Mouse (Mus musculus) c-Kit-positive CD71-negative TER-119-negative erythroid progenitor cells, embryonic 14.5 days (primary cell): ENCODE measurements around the gene Hook2.

Source experiments
- DNase-seq: peaks from one replicate; pipeline ENCODE4 v3.0.0-alpha.2; 2013; ENCODE audit warnings: low read depth

Gene Hook2

GRCm38 (mm10) chr8:85032622-85033311 lies 42.4 kb downstream of the Hook2 start:
- DNase-seq: no peak

DNA sequence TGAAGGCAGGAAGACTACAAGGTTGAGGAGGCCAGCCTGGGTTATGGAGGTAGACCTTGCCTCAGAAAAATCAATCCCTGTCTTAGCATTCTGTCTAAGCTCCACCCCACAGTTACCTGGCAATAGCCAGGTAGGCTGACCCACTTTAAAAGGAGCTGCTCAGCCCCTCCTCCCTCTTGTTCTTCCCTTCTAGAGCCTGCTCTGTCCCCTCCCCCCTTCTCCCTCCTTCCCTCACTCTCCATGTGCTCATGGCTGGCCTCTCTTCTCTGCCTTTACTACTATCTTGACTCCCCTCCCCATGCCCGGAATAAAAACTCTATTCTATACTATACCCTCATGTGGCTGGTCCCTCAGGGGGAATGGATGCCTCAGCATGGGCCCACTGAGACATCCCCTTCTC lies 43.5 kb downstream of the Hook2 start:
- no peak for DNase-seq

GRCm38 (mm10) chr8:85034764-85035163 lies 44.4 kb downstream of the Hook2 start:
- peak; percentile 85 for DNase-seq

DNA sequence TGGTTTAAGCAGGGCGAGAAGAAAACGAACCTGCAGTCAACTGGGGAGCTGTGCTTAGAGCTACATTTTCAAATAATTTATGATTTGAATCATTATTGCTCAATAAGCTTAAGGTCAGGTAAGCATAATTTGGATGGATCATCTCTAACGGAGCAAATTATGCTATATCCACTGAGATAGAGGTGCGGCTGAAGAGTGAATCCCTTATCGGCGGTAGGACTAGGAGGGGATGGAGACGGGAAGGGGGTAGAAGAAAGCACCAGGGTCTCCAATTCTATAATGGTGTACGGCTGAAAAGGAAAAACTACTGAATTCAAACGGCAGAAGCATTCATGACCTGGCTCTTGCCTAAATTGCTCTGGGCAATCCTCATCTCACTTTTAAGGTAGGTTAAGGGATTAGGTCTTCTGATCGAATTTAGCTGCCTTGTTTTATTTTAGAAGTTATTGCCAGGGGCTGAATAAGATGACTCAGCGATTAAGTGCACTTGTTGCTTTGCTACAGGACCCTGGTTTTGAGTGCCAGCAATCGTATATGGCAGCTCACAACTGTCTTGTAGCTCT lies 44.8 kb downstream of the Hook2 start:
- no peak for DNase-seq

- DNase-seq: no peak
Measured at GRCm38 (mm10) chr8:85035728-85036310, 45.4 kb downstream of the Hook2 start.

DNA sequence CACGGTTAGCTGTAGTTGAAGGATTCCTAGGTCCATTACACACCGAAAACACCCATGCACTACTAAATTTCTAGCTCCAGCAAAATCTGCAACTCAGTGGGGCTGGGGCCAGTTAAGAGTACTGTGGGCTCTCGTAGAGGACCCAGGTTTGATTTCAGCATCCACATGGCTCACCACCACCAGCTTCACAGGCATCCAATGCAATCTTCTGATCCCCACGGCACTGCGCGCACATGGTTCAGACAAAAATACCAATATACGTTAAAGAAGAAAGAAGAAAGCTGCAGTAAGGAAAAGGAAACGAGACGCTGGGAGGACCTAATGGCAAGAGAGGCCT lies 45.9 kb downstream of the Hook2 start:
- DNase-seq: no peak

GRCm38 (mm10) chr8:85036718-85037365 lies 46.4 kb downstream of the Hook2 start, which contains the start of gene Tnpo2:
TSS of gene Tnpo2 (plus strand) at chr8:85036915.
- peak; percentile 87 for DNase-seq

- no peak for DNase-seq
Measured at GRCm38 (mm10) chr8:85037366-85037680, 46.9 kb downstream of the Hook2 start.

- DNase-seq: no peak
Measured at GRCm38 (mm10) chr8:85037681-85038531, 47.5 kb downstream of the Hook2 start.

DNA sequence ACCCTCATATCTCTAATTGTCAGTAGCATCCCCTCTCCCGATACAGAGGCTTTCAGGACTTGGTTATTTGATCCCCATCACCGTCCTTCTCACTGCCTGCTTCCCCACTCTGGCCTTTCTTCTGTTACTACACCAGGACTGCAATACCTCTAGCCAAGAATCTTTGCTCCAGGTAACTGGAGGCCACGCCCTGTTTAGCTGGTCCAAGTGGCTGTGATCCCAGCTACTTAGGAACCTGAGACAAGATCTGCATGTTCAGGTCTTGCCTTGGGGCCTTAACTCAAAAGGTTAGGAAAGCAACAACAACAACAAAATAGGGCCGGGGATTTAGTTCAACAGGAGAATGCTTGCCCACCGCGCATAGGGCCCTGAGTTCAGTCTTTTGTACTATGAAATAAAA lies 53.2 kb downstream of the Hook2 start:
- DNase-seq: no peak
